Mouse (Mus musculus) spleen, embryonic (tissue): ENCODE measurements at regions not wholly inside any gene's neighbourhood (a gene's known extent, or its start where the extent isn't known, plus 50 kb on each side); places are given as distances from the start of the nearest gene placed in this dataset.
"Not testable (repeated sequence)": the region's sequence is repeated elsewhere in the genome, so short reads cannot be mapped to it uniquely, and the experiment has no call there.

Experiments
- CTCF ChIA-PET: fragments of 350-600 bp; sonication (Branson Sonifier 250); formaldehyde crosslinking; loops from one replicate; lab custom pipeline; 2022; lab: Charles Lee

GRCm38 (mm10) chr12:113330266-113330665 is 144.5 kb downstream of the Tmem121 start:
- CTCF ChIA-PET, result interaction anchor here (0.6 kb wide), 1 partner anchor 769 kb away, joined by 6 read pairs; no protein-coding TSS in a partner anchor

- CTCF ChIA-PET, result no interaction called here
These were observed 146.5 kb downstream of the Tmem121 start for GRCm38 (mm10) chr12:113332226-113332625.

DNA sequence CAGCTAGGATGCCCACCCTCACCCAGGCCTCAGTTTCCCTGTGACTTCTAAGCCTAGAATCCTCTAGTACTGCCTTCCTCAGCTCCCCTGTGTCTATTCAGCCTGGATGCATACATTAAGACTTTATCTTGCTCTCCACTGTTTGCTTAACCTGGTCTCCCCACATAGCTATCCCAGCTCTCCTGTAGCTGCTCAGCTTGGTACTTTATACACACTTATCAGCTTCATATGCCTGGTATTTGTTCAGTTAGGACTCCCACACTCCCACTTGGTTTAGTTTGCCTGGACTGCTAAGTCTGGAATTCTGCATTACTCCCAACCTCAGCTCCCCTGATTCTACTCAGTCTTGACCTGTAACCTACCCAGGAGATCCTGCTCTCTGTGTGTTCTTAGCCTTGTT is 147.7 kb downstream of the Tmem121 start:
- CTCF ChIA-PET, result no interaction called here

- CTCF ChIA-PET, result not testable (repeated sequence)
These were observed 148.1 kb downstream of the Tmem121 start for GRCm38 (mm10) chr12:113333853-113334252.

GRCm38 (mm10) chr12:113337271-113337670 is 151.5 kb downstream of the Tmem121 start:
- CTCF ChIA-PET, result interaction anchor here (0.7 kb wide), 1 partner anchor 57 kb away, joined by 3 read pairs; no protein-coding TSS in a partner anchor

- CTCF ChIA-PET, result no interaction called here
These were observed 150.4 kb upstream of the Adam6b start for GRCm38 (mm10) chr12:113338891-113339290.

DNA sequence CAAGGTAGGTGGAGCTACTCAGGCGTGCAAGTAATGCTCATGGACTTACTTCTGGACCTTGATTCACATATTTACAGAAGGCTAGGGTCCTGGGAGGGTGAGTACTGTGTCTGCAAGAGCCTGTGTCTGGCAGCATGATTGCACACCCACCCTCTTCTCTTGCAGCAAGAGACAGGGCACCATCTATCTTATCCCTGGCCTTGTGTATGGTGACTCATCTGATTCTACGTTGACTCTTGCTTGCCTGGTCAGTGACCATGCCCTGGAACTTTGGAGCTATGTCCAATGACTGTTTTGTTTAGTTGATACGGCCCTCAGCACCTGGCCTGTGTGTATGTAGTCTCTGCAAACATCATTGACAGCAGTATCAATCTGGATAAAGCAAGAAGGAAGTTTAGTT is 148.3 kb upstream of the Adam6b start:
- CTCF ChIA-PET, result interaction anchor here (0.6 kb wide), 1 partner anchor 1516 kb away, joined by 8 read pairs; no protein-coding TSS in a partner anchor

DNA sequence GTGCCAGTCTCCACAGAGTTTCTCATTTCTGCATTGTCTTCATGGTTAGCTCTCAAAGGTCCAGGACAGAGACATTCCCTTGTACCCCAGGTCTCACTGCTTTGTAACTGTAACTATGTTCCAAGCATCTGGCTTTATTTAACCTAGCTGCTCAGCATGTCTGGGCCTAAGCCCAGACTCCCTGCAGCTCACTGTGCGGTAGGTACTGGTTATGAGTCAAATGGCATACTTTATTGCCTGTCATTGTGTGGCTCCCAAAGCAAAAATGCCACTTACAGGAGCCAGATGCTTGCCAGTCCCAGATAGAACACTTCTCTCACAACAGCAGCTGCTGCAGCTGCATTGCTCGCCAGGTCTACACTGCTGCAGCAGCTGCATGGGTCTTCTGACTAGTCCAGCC is 134.2 kb upstream of the Adam6b start:
- CTCF ChIA-PET, result no interaction called here

DNA sequence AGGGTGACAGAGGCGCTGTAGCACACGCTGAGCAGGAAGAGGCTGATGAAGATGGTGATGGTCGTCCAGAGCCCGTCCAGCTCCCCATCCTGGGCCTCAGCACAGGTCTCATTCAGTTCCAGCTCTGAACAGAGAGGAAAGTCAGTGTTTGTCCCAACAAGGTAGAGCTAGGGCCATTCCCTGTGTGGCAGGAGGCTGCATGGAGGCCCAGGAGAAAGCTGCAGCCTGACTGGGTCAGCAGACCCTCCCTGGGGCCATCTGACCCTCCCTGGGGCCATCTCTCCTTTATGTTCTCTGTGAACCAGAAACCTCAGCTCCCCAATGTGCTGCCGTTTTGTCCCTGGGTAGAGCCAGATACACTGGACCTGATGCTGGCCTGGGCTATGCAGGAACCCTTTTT is 131.2 kb upstream of the Adam6b start:
- CTCF ChIA-PET, result no interaction called here

DNA sequence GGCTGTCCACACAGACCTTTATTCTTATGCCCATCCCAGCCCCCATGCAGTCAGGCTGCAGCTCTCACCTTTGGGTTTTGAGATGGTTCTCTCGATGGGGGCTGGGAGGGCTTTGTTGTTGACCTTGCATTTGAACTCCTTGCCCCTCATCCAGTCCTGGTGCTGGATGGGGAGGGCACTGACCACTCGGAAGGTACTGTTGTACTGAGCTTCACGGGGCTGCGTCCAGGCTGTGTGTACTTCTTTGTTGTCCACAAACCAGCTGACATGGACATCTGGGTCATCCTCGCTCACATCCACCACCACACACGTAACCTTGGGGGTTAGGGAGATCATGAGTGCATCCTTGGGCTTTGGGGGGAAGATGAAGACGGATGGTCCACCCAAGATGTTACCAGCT is 129.3 kb upstream of the Adam6b start:
- CTCF ChIA-PET, result no interaction called here

GRCm38 (mm10) chr12:113362409-113363038 is 126.8 kb upstream of the Adam6b start:
- CTCF ChIA-PET, result no interaction called here

DNA sequence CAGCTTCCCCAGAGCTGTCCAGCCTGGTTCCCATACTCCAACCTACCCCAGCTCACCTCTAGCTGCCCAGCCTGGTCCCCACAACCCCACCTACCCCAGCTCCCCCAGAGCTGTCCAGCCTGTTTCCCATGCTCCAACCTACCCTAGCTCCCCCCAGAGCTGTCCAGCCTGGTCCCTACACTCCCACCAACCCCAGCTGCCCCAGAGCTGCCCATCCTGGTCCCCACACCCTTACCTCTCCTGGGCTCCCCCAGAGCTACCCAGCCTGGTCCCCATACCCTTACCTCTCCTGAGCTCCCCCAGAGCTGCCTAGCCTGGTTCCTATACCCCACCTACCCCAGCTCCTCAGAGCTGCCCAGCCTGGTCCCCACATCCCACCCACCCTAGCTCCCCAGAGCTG is 125.3 kb upstream of the Adam6b start:
- CTCF ChIA-PET, result no interaction called here

DNA sequence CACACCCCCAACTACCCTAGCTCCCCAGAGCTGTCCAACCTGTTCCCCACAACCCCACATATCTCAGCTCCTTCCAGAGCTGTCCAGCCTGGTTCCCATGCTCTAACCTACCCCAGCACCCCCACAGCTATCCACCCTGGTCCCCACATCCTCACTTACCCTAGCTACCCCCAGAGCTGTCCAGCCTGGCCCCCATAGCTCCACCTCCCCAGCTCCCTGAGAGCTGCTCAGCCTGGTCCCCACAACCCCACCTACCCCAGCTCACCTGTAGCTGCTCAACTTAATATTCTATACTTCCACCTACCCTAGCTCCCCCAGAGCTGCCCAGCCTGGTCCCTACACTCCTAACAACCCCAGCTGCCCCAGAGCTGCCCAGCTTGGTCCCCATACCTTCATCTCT is 124.9 kb upstream of the Adam6b start:
- CTCF ChIA-PET, result no interaction called here

- CTCF ChIA-PET, result no interaction called here
These were observed 123.5 kb upstream of the Adam6b start for GRCm38 (mm10) chr12:113365783-113366182.

DNA sequence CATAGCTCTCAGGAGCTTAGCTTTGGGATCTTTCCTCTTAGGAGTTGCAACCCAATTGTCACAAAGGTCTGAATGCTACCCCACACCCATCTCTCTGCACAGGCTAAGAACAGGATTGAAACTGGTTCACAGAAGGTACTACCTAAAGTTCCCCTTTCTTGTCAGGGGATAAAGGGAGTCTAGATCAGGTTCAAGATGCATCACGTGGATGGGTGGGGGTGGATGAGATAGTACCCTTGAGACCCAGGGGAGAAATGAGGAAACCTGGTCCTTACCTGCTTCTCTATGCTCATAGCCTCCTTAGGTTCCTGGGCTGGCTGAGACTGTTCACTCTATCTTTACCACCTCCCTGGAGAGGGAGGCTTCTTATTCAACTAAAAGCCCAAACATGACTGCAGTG is 122.9 kb upstream of the Adam6b start:
- CTCF ChIA-PET, result no interaction called here

GRCm38 (mm10) chr12:113401578-113402113 is 87.7 kb upstream of the Adam6b start:
- CTCF ChIA-PET, result no interaction called here

DNA sequence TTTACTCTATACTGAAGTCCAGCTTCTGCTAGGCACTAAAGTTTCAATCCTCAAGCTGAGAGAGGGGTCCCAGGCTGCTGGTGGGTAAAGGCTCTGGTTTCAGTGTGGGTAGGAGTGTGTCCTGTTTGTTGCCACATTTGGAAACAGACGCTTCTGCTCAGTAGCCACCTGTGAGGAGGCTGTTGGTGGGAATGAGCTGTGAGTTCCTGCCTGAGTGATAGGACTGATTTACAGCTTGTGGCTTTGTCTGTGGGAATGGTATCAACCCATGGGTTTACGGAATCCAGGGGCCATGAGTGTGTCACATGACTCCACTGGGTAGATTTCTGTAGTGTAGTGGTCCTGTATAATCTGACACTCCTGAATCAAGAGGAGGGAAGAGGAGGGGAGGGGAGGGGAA is 86.5 kb upstream of the Adam6b start:
- CTCF ChIA-PET, result no interaction called here

- CTCF ChIA-PET, result no interaction called here
These were observed 78.2 kb upstream of the Adam6b start for GRCm38 (mm10) chr12:113411113-113411512.

DNA sequence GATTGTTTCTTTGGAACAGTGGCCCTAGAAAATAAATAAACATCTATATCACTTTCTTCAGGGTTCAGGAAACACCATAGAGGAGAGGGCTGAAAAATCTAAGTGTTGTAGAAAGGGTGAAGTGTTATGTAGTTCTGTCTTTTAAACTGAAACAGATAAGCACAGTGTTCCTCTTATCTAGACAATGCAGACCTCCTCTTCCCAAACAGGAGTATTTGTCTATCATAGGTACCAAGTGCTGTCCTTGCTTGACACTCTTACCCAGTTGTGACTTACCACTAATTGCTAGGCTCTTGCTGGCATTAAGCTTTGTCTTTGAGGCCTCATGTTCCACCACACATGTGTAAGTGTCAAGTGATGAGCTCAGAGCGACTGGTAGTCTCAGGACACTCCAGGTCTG is 75.3 kb upstream of the Adam6b start:
- CTCF ChIA-PET, result no interaction called here

DNA sequence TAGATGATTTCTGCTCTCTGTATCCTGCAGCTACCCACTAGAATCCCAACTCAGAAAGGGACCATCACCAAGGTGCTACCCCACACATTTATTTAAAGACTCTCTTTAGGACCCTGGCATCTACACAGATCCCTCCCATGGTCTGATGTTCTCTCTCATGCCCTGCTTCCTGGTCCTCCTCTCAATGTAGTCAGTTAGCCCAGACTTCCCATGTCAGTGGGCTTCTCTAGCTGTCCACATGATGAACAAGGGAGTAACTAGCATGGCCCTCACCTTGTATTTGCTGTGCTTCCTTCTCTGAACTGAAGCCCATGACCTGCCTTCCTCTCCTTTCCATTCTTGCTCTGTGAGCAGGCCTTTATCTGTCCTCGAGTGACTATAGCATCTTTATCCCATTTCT is 71.8 kb upstream of the Adam6b start:
- CTCF ChIA-PET, result interaction anchor here (0.9 kb wide), 1 partner anchor 194 kb away, joined by 3 read pairs; no protein-coding TSS in a partner anchor

GRCm38 (mm10) chr12:113418731-113419402 is 70.4 kb upstream of the Adam6b start:
- CTCF ChIA-PET, result no interaction called here

- CTCF ChIA-PET, result no interaction called here
These were observed 68.5 kb upstream of the Adam6b start for GRCm38 (mm10) chr12:113420721-113421305.
